7 mouse cellular contexts compared by ENCODE assay signal in genomic region chr4:40854387-40854933, GRCm38 (mm10). TPM values are rescaled to one million over a fixed set of nuclear protein-coding genes. Genes with fewer than 3 reads are reported as not detected.
DNase-seq lines count a peak whose midpoint lies in the region; ATAC-seq and TF ChIP-seq lines count a peak whose summit lies in the region.

No protein-coding gene starts in this region.

- H3K27me3 ChIP-seq in lung, embryonic 16.5 days (ENCODE audit: control insufficient read depth, insufficient read depth, low read depth, low read length), result no peaks in the 10 kb centered on the region
- H3K27me3 ChIP-seq in erythroblast, embryonic 14.5 days (ENCODE audit: control insufficient read depth), result no peaks in the 10 kb centered on the region
- no peaks in the 10 kb centered on the region for H3K27me3 ChIP-seq in limb, embryonic 11.5 days (ENCODE audit: control insufficient read depth, insufficient read depth, low read length)

- H3K27ac ChIP-seq in lung, embryonic 16.5 days (ENCODE audit: low read length), result peak overlapping the region; percentile 95
- peak overlapping the region; percentile 80 for H3K27ac ChIP-seq in limb, embryonic 11.5 days (replicated peaks; ENCODE audit: low read depth, low read length)
- peak overlapping the region; percentile 14; the same call in 1 of the 2 replicates for H3K27ac ChIP-seq in olfactory bulb, adult 2 months (ENCODE audit: insufficient read depth, low read depth, low read length)

- ATAC-seq in lung, embryonic 16.5 days (ENCODE audit: low read depth), result peak; percentile 42
- ATAC-seq in limb, embryonic 11.5 days (ENCODE audit: insufficient number of reproducible peaks, low FRiP score, low TSS enrichment, low read depth), result peak; percentile 12; the same call in 1 of the 2 replicates

- H3K4me1 ChIP-seq in lung, embryonic 16.5 days (replicated peaks; ENCODE audit: control insufficient read depth, insufficient read depth, low read length), result peaks cover 34% of the 10 kb centered on the region
- peaks cover 65% of the 10 kb centered on the region for H3K4me1 ChIP-seq in erythroblast, embryonic 14.5 days (ENCODE audit: control insufficient read depth)
- peaks cover 15% of the 10 kb centered on the region for H3K4me1 ChIP-seq in limb, embryonic 11.5 days (ENCODE audit: control insufficient read depth, insufficient read depth, low read length)
- peaks cover 4% of the 10 kb centered on the region; the same call in 1 of the 2 replicates for H3K4me1 ChIP-seq in olfactory bulb, adult 2 months (ENCODE audit: control insufficient read depth, insufficient read depth, low read length)

- DNase-seq in lung, postnatal 4 days, result no peak
- no peak for DNase-seq in limb, embryonic 11.5 days (ENCODE audit: low spot score)
- DNase-seq in frontal cortex, postnatal 25 days (ENCODE audit: low spot score in 2 of 2), result no peak
- no peak for DNase-seq in right cerebral cortex, postnatal 14 days

- no peaks in the 10 kb centered on the region for H3K9me3 ChIP-seq in lung, embryonic 16.5 days (ENCODE audit: control insufficient read depth, low read length)
- no peaks in the 10 kb centered on the region for H3K9me3 ChIP-seq in erythroblast, embryonic 14.5 days (ENCODE audit: control insufficient read depth, low read length)
- H3K9me3 ChIP-seq in limb, embryonic 11.5 days (ENCODE audit: control insufficient read depth, low read length), result no peaks in the 10 kb centered on the region

- TF ChIP-seq CTCF in olfactory bulb, adult 2 months (IDR thresholded peaks at IDR 0.05; ENCODE audit: insufficient read depth, low read depth, low read length), result no peak

- peak overlapping the region; percentile 59 for H3K4me3 ChIP-seq in lung, embryonic 16.5 days (ENCODE audit: low read length)
- H3K4me3 ChIP-seq in erythroblast, embryonic 14.5 days (replicated peaks), result peak overlapping the region; percentile 85
- H3K4me3 ChIP-seq in limb, embryonic 11.5 days (ENCODE audit: low read depth, low read length), result peak overlapping the region; percentile 61
- peak overlapping the region; percentile 76 for H3K4me3 ChIP-seq in olfactory bulb, adult 2 months (ENCODE audit: insufficient read depth, low read depth, low read length)

- WGBS in lung, embryonic 16.5 days, result 11% methylated on average over 18 of the region's 18 CpGs
- 15% methylated on average over 18 of the region's 18 CpGs for WGBS in limb, embryonic 11.5 days
- 12% methylated on average over 18 of the region's 18 CpGs for WGBS in olfactory bulb, adult 2 months

- H3K9ac ChIP-seq in lung, embryonic 16.5 days (ENCODE audit: low read length), result peak overlapping the region; percentile 75
- H3K9ac ChIP-seq in limb, embryonic 11.5 days (ENCODE audit: low read length), result peak overlapping the region; percentile 69

- TF ChIP-seq POLR2A in olfactory bulb, adult 2 months (IDR thresholded peaks at IDR 0.05; ENCODE audit: insufficient read depth, low read depth, low read length), result no peak

- H3K4me2 ChIP-seq in lung, embryonic 16.5 days (ENCODE audit: low read depth, low read length), result peak overlapping the region; percentile 76
- peak overlapping the region; percentile 67 for H3K4me2 ChIP-seq in limb, embryonic 11.5 days (ENCODE audit: low read depth, severe bottlenecking)

- H3K36me3 ChIP-seq in lung, embryonic 16.5 days (ENCODE audit: control insufficient read depth, insufficient read depth, low read length), result no peaks in the 10 kb centered on the region
- peaks cover 26% of the 10 kb centered on the region for H3K36me3 ChIP-seq in erythroblast, embryonic 14.5 days (ENCODE audit: control insufficient read depth)
- H3K36me3 ChIP-seq in limb, embryonic 11.5 days (ENCODE audit: control insufficient read depth, insufficient read depth, low read length), result no peaks in the 10 kb centered on the region

RNA-seq across cellular contexts. Expression of gene B4galt1, which starts 0.7 kb away (rescaled TPM):
- polyA plus RNA-seq in lung, embryonic 16.5 days (2015; fragmentation: Nextera tagmentation; extraction: Ambion mirVana), result 75.4 and 79.0 TPM in 2 replicates
- 2.3 and 2.7 TPM in 2 replicates for polyA plus RNA-seq in erythroblast, embryonic 14.5 days (2012)
- 30.9 and 34.6 TPM in 2 replicates for polyA plus RNA-seq in limb, embryonic 11.5 days (2014; fragmentation: Nextera tagmentation; extraction: Ambion mirVana)
- polyA plus RNA-seq in olfactory bulb, adult 2 months (2012; ENCODE audit: insufficient read depth, insufficient read length, low replicate concordance, missing spikeins), result not detected in 2 replicates

Comparison
In these comparisons a context has a peak if more than half of its experiments do, and no peak if none do; other contexts are left out.
1. H3K27ac ChIP-seq: peak in every context shown above with its lines; median percentile 95 in lung, embryonic 16.5 days; 80 in limb, embryonic 11.5 days; 14 in olfactory bulb, adult 2 months.